Mouse (Mus musculus): ENCODE data around the gene Ror1.
A peak's percentile ranks its signal among the peaks of the same experiment; 100 is the strongest.

The Ror1 gene

GRCm38 (mm10) chr4:100219599-100219998, 124.0 kb downstream of the Ror1 start:
- DNase-seq, result no peak

- DNase-seq, result peak; percentile 13
Observed at GRCm38 (mm10) chr4:100221978-100222737, 126.6 kb downstream of the Ror1 start.

DNA sequence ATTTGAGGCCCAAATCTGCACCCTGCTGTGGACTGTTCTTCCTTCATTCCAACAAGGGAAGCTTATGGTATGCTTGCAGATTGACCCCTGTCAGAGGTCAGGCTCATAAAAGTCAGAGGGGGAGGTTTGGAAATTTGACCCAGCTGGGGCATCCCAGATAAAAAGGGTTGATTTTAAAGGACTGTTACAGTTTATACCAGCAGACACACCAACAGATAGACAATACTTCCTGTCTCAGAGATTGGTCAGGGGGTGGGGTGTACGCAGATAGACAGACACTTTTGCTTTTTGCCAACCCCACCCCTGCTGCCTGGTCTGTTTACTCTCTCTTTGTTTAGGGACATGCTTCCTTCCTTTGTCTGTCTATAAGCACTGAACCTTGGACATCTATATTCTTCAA, 127.9 kb downstream of the Ror1 start:
- DNase-seq, result no peak

- DNase-seq, result no peak
Observed at GRCm38 (mm10) chr4:100223965-100224364, 128.4 kb downstream of the Ror1 start.

DNA sequence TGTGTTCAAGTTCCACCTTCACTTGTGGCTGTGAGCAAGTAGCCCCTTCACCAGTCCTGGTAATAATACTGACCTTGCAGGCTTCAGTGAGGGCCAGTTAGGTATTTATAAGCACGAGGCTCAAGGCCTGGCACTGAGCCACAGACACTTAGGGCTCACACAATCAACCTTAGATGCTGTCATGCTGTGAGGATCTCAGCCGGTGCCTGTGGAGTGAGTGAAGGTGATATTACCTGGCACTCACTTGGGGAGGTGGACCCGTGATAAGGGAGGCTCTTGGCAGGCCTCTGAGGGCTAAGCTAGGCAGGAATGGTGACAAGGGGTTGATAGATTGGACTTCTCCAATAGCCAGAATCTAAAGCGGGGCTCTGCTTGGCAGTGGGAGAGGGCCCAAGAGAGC, 131.0 kb downstream of the Ror1 start:
- no peak for DNase-seq

GRCm38 (mm10) chr4:100228106-100228505, 132.5 kb downstream of the Ror1 start:
- DNase-seq, result no peak

GRCm38 (mm10) chr4:100230245-100230644, 134.7 kb downstream of the Ror1 start:
- DNase-seq, result no peak

DNA sequence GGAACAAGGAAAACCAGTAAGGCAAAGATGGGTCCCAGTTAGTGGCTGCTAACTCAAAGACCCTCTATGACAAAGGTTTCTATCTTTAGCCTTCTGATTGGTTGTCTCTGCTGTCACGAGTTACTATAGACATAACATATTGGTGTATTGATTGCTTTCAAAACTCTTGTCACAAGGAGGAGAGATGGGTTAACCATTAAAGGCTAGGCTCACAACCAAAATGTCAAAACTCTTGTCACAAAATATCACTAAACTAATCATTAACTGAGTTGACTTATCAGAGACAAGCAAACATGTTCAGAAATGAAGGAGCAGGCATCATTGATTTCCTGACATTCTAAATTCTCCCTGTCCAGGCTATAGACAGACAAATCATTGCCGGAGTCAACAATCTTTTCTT, 135.4 kb downstream of the Ror1 start:
- DNase-seq, result no peak

DNA sequence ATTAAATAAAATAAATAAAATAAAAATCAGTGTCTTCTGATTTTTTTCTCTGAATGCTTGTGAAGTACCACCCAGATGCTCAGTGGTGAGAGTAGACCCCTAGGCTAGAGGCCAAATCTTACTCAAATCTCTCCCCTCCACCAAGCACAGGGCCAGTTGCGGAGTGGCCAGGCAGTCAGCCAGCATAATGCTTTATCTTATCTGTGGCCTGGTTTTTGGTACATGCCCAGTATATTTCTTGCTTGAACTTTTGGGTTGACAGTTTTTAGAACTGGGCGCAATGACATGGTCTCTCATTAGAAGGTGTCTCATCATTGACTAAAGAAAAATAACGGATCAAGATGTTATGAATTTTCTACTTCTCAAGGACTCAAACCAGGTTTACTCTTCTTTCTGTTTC, 136.3 kb downstream of the Ror1 start:
- DNase-seq, result no peak

DNA sequence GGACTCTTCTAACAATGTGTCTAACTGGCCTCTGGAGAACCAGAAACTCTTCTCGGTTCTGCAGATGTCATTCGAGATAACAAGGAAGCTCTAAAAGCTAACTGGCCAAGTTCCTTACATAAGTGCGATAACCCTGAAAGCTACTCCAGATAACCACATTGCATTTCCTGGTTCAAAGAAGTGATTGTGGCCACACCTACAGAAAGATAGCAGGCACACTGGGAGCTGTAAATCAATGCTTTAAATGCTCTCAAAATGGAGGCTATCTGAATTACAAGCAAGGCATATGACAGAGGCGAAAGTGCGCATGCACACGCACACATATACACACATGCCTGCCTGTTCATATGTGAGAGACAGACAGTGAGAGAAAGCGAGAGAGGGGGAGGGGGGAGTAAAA, 136.9 kb downstream of the Ror1 start:
- no peak for DNase-seq

GRCm38 (mm10) chr4:100233770-100234169, 138.2 kb downstream of the Ror1 start:
- no peak for DNase-seq

DNA sequence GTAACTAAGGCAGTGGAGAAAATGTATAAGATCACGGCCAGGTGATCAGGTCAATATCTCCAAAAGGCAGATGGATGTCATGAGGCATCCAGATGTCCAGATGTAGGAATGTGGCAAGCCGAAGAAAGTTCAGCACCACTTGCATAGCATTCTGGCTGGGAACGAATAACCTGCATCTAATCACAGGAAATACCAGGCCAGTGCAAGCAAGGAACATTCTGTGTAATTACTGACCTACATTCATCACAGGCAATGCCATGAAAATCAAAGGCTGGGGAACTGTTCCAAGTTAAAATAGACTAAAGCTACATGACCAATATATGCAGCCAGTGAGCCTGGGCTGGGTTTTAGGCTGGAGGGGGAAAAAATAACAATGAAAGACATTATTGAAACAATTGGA, 140.7 kb downstream of the Ror1 start:
- no peak for DNase-seq

- DNase-seq, result no peak
Observed at GRCm38 (mm10) chr4:100242061-100242756, 146.6 kb downstream of the Ror1 start.

- DNase-seq, result no peak
Observed at GRCm38 (mm10) chr4:100244250-100244649, 148.7 kb downstream of the Ror1 start.

- DNase-seq, result no peak
Observed at GRCm38 (mm10) chr4:100244701-100245100, 149.1 kb downstream of the Ror1 start.

DNA sequence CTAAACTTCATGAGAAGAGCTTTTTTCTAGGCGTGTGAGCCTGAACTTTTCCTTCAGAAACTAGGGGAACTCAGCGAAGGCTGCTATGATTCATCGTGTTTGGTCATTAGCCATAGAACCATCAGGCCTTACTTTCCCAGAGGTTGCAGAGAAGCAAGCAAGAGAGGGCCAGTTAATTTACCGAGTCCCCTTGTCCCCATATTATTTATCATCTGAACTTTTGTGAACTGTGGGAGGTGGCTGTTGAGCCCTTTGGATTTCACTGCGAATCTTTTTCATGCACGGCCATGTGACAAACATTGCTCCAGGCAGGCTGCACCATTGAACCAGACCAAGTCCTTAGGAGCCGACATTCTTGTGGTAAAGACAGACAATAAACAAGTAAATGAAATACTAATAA, 152.2 kb downstream of the Ror1 start:
- DNase-seq, result no peak

- DNase-seq, result no peak
Observed at GRCm38 (mm10) chr4:100248273-100248672, 152.7 kb downstream of the Ror1 start.

- DNase-seq, result no peak
Observed at GRCm38 (mm10) chr4:100251270-100251669, 155.7 kb downstream of the Ror1 start.

- no peak for DNase-seq
Observed at GRCm38 (mm10) chr4:100252050-100252449, 156.5 kb downstream of the Ror1 start.

- DNase-seq, result no peak
Observed at GRCm38 (mm10) chr4:100252646-100253045, 157.1 kb downstream of the Ror1 start.

- DNase-seq, result no peak
Observed at GRCm38 (mm10) chr4:100253401-100253800, 157.8 kb downstream of the Ror1 start.

DNA sequence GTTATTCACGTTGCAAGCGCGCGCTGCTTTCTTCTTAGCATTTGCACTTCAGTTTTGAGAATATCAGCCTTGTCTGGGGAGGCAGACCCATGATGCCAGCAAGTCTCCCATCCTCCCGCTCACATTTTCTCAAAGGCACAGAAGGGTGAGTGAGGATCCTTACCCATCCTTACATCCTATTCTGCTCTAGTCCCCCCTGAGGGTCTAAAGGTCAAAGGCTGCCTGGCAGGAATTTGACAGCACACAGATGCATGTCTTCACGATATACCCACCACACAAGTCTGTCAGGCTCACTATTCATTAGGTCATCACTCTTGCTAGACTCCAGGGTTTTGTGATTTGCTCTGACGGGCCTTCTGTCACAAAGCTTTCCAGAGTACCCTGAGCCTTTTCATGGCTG, 158.2 kb downstream of the Ror1 start:
- no peak for DNase-seq

- DNase-seq, result no peak
Observed at GRCm38 (mm10) chr4:100258462-100258861, 162.9 kb downstream of the Ror1 start.

DNA sequence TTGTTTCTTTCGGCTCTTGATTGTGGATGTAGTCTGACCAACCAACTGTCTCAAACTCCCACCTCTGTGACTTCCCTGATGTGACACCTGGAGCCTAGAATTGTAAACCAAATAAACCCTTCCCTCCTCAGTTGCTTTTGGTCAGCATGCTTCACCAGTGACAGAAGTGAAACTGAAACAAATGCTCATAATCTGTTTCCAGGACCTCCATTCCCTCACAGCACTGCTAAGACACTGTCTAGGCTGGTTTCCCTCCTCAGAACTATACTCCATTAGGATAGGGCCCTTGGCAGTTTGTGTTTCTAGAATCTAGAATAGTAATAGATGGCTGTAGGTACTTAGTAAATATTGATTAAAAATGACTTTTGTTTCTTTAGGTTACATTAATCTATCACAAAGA, 168.3 kb downstream of the Ror1 start:
- DNase-seq, result no peak

Measured in layer of hippocampus, adult 9-11 months (tissue).